Mouse (Mus musculus) megakaryocyte, adult 5-6 weeks (primary cell): ENCODE data around the gene Adamts9. TPM values are rescaled to one million over a fixed set of nuclear protein-coding genes. Genes with fewer than 3 reads are reported as not detected.

Experiments used
- ATAC-seq: 2 replicates; pipeline ENCODE4 v1.8.0; 2016; ENCODE audit warnings: mild to moderate bottlenecking, inconsistent platforms; ENCODE audit not compliant: poor library complexity, severe bottlenecking
- total RNA-seq, 2 experiments: library from RNA; stranded (forward) in 1 of 2; stranded (reverse) in 1 of 2; fragments of 153-499, 151-499 nt in 1 of 2; fragments of 221-1000, 200-1000 nt in 1 of 2; gene quantifications; 2 replicates each; pipeline versions ENCODE4 v1.2.3 to v1.2.4; 2015 to 2017

Adamts9 gene
- total RNA-seq, 2 experiments from 2014 or later: 0.44 TPM; not detected in 1

GRCm38 (mm10) chr6:92928261-92928660 lies 15.0 kb downstream of the Adamts9 start:
- ATAC-seq: no peak

DNA sequence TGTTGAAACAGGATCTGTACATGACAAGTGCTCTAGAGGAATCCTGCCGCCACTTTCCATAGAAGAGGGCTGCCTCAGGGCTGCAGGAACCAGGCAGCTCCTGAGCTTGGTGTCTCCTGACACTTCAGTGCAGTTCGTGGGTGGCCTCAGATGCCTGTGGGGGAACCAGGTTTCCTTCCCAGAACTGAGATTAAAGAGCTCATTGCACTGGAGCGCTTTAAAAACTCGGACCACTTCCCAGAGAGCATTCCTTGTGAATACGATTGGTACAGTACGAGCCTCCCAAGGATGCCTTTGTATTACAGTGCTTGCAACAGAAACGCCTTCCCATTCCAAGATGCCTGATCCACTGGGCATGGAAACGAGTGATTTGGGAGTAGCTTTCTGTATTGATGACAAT lies 18.8 kb downstream of the Adamts9 start:
- ATAC-seq: no peak

- ATAC-seq: no peak
Observed at GRCm38 (mm10) chr6:92921843-92922242, 21.4 kb downstream of the Adamts9 start.

DNA sequence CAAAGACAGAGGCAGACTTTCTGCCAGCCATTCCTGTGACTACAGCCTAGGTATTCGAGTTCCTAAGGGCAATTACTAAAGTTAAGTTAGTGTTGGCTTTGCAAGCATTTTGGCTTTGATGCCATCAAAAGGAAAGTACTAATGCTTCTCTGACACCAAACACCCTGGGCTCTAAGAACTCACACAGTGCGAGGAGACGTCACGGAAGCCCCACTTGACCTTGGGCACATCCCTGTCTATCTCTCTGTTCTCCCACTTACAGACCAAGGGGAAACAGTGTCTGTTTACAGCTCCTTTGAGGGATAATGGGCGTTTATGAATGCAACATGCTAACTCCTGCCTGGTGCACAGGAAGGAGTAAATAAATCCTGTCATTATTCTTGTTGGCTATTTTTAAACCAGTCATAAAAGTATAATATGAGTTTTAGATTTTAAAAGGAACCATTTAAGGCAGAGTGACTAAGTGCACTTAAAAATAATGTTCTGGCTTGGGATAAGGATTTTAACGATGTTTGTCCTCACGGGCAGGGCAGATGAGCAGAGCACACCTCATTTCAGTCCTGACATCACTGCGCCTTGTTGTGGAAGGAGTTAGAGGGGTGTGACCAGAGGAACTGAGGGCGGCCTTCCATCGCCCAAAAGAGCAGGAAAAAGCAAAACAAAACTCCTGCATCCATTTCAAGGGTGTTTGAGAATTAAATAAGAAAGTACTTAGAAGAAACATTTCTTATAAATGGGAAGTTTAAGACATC lies 22.2 kb downstream of the Adamts9 start:
- ATAC-seq: no peak

GRCm38 (mm10) chr6:92910611-92911010 lies 32.7 kb downstream of the Adamts9 start:
- ATAC-seq: no peak

- no peak for ATAC-seq
Observed at GRCm38 (mm10) chr6:92909361-92909760, 33.9 kb downstream of the Adamts9 start.

DNA sequence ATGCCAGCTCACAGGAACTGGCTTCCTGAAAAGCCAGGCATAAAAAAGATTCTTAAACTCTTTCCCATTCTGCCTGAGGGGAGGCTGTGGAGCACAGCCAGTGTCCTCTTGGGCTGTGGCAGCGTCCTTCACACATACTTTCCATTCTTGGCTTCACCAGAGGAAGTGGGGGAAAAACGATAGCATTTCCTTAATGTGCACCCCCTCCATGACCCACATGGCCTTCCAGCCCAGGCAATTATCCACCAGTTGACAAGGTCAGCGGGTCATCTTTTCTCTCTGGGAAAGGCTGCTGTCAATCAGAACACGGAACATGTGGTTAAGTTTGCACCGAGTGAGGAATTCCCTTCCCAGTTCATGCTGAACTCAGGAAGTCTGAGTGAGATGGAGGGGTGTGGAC lies 37.4 kb downstream of the Adamts9 start:
- no peak for ATAC-seq

DNA sequence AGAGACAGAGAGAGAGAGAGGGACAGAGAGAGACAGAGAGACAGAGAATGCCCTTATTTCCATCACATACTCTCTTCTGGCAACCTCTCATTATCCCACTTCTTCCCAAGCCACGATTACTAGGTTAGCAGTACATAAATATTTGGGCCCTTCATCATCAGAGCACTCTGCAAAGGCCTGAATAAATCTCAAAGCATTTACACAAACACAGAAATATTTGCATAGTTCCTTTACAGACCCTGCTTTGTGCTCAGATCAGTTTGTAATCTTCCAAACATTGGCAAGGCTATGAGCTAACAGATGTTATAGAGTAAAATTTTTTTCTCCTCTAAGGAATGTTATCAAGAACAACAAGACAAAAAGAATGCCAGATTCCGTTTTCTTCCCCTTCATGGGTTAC lies 38.8 kb downstream of the Adamts9 start:
- no peak for ATAC-seq

DNA sequence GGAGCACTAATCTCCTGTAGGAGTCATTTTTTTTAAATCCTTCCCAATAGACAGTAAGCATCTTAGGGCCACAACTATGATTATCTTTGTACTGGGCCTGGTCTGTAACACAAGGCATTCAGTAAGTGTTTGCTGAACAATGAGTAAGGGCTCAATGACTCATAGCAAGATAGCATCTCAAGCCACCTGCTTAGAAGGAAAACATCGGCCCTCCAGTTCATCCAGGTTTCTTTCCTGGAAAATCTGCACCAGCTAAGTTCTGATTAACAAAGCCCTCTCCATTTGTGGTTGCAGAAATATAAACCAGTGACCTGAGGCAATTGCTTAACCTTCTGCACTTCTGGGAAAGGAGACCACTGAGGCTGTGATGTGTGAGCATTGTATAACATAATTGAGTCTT lies 39.3 kb downstream of the Adamts9 start:
- ATAC-seq: no peak

GRCm38 (mm10) chr6:92891535-92891934 lies 51.8 kb downstream of the Adamts9 start:
- no peak for ATAC-seq

GRCm38 (mm10) chr6:92883131-92883900 lies 60.0 kb downstream of the Adamts9 start:
- ATAC-seq: no peak

DNA sequence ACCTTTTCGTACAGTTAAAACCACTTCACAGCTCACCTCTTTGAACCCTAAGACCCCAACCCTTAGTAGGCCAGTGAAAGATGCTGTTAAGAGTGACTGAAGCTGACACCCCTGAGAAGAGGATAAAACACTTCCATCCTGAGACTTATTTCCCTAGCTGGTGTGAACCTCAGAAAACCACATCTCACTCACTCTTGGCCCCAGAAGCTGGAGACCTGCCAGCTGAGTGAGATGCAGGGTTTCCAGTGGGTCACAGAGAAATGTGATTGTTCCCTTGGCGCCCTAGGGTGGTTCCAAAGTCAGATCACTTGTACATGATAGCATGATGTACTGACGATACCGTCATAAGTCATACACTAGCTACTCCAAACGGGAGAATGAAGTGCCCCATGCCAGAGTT lies 60.8 kb downstream of the Adamts9 start:
- no peak for ATAC-seq

DNA sequence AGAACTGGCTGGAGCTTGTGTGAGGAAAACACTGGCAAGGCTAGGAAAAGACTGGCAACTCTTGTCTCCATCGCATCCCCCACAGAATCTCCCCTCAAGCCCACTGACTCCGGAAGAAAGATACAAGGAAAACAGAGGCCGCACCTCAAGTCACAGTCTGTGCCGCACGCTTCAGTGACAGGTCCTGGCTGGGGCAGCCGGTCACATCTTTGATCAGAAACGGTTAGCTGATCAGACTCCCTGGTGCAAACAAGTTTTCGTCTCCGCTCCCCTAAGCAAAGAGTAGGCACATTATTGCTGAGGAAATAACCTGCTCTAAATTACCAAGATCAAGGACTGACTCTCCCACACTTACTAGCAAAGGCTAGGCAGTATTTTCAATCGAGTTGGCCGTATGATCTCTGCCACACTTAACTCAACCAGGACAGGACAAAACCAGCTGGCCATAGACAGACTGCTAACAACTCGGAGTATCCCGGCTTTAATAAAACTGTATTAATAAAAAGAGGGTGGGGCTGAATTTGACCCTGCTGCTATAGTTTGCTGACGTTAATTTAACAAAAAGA lies 63.5 kb downstream of the Adamts9 start:
- ATAC-seq: no peak

- no peak for ATAC-seq
Observed at GRCm38 (mm10) chr6:92878771-92879170, 64.5 kb downstream of the Adamts9 start.

DNA sequence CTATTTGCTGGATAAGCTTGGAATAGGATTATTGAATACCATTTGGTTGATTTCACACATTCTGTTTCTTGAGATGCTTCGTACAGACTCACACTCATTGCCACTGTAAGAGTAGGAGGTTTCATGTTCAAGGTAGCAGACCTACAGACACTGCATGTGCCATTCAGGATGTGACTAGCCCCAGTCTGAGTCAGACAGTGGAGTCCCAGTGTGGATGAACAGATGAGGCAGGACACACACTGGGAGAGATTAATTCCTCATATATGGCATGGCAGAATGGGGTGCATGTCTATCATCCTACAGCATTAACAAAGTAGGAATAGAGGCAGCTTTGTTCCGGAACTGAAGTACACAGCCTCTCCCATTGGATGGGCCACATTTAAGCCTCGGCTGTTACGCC lies 66.1 kb downstream of the Adamts9 start:
- ATAC-seq: no peak

DNA sequence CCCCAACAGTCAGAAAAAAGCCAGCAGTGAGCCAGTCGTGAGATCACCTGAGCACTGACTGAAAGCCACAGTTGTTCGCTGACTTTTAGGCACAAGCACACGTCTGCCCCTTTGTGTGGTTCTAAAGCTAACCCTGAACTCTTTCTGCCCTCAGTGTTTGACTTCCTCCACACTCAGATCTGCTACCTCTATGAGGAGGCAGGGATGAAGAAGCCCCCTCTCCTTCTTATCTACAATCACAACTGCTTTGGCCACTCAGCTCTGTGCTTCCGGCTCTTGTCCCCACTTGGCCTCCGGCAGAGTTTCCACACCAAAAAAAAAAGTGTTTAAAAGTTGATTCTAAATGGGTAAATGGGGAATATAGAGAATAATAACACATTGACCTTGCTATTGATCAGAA lies 67.2 kb downstream of the Adamts9 start:
- ATAC-seq: no peak

DNA sequence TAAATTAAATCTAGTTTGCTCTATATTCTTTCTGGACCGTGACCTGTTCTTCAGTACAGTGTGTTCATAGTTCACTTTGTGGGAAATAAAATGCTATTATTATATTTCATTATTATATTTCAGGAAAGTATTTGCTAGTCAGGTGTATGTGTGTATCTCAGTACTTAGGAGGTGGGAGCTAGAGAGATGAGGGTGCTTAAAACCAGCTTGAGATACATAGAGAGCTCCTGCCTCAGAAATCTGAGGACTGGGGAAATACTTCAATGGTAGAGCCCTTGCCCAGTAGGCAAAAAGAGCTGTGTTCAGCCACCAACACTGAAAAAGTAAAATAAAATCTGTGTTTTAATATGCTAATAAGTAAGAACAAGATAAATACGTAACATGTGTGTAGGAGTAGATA lies 68.0 kb downstream of the Adamts9 start:
- no peak for ATAC-seq

- ATAC-seq: peak; percentile 47
Observed at GRCm38 (mm10) chr6:92874854-92875253, 68.4 kb downstream of the Adamts9 start.

DNA sequence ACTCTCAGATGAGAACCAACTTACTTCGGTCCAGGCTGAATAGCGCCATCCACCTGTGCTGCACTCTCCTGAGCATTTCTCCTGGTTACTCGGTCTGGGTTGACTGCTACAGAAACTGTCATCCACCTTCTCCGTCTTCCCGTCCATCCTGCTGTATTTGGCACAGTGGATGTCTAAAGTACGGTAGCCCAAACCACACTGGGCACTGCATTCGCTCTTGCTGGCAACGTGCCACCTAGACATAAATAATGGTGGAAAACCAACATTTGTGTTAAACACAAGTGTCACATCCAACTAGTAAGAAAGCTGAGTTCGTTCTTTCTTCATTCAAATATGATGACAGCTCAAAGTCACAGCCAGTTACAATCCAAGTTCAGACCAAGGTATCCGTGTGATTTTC lies 70.5 kb downstream of the Adamts9 start:
- ATAC-seq: no peak

- ATAC-seq: no peak
Observed at GRCm38 (mm10) chr6:92871813-92872212, 71.5 kb downstream of the Adamts9 start.

DNA sequence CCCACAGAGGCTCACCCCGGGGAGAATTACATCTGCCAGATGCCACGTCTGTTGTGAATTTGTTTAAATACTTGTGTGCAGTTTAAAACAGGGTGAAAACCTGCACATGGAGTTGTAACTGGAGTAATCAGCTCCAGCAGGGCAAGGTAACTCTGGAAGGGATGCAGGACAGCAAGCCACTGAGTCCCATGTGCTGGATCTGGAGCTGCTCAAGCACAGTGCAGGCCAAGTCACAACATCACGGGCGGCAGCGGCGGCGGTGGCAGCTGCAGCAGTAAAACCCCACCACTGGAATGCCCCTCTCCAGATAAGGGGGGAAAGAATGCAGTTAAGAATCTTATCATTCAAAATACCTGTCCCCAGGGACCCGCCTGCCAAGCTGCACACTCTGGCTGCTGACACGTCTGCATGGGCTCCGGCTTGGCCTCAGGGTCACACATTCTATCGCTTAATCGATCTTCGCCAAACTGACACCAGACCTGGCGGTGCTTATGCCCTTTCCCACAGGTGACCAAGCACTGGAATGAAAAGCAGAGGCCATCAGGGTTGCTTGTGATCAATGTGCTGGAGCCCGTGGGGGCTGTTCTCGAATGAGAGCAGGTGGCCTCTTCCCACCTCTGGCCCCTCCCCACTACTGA lies 73.6 kb downstream of the Adamts9 start:
- no peak for ATAC-seq
